8 mouse cellular contexts compared by ENCODE assay signal in the genomic region with DNA sequence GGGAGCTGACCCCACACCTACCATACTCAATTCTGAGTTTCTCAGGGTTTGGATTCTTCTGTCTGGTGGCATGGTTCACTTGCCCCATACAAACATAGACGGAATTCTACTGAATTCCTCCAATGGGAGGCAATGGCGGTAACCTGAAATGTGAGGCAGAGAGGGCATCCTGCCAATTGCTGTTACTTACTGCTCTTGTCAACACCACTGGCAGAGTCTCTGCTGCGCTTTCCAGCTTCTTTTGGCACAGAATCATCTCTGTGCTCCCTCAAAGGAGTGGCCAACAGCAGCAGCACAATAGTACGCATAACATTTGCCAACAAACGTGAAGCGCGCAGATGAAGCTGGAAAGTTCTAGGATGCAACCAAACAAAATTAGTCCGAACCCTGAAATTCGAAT. TPM values are rescaled to one million over a fixed set of nuclear protein-coding genes. Genes with fewer than 3 reads are reported as not detected.
A peak's percentile ranks its signal among the peaks of the same experiment; 100 is the strongest.
DNase-seq lines count a peak whose midpoint lies in the region; ATAC-seq and TF ChIP-seq lines count a peak whose summit lies in the region.

No protein-coding gene starts in this region.

- H3K4me3 ChIP-seq in hindbrain, embryonic 13.5 days, result no peak overlapping the region
- no peak overlapping the region for H3K4me3 ChIP-seq in hindbrain, embryonic 11.5 days (ENCODE audit: low read depth, low read length)
- H3K4me3 ChIP-seq in liver, embryonic 12.5 days, result no peak overlapping the region
- no peak overlapping the region for H3K4me3 ChIP-seq in midbrain, embryonic 15.5 days

- H3K36me3 ChIP-seq in hindbrain, embryonic 13.5 days, result no peaks in the 10 kb centered on the region
- no peaks in the 10 kb centered on the region for H3K36me3 ChIP-seq in hindbrain, embryonic 11.5 days (ENCODE audit: control insufficient read depth, insufficient read depth, low read length)
- no peaks in the 10 kb centered on the region for H3K36me3 ChIP-seq in liver, embryonic 12.5 days
- H3K36me3 ChIP-seq in midbrain, embryonic 15.5 days (replicated peaks), result no peaks in the 10 kb centered on the region

- TF ChIP-seq CTCF in brain, embryonic 14.5 days (IDR thresholded peaks at IDR 0.05; ENCODE audit: borderline replicate concordance, extremely low read depth, insufficient read depth, insufficient read length), result no peak

- H3K4me2 ChIP-seq in hindbrain, embryonic 13.5 days, result no peak overlapping the region
- no peak overlapping the region for H3K4me2 ChIP-seq in hindbrain, embryonic 11.5 days (replicated peaks; ENCODE audit: low read depth, low read length)
- no peak overlapping the region for H3K4me2 ChIP-seq in liver, embryonic 12.5 days
- H3K4me2 ChIP-seq in midbrain, embryonic 15.5 days, result no peak overlapping the region

- no peak overlapping the region for H3K9ac ChIP-seq in hindbrain, embryonic 13.5 days
- no peak overlapping the region for H3K9ac ChIP-seq in hindbrain, embryonic 11.5 days (ENCODE audit: low read depth, low read length)
- H3K9ac ChIP-seq in liver, embryonic 12.5 days, result no peak overlapping the region
- H3K9ac ChIP-seq in midbrain, embryonic 15.5 days, result no peak overlapping the region

- H3K9me3 ChIP-seq in hindbrain, embryonic 13.5 days, result no peaks in the 10 kb centered on the region
- no peaks in the 10 kb centered on the region for H3K9me3 ChIP-seq in hindbrain, embryonic 11.5 days (ENCODE audit: control insufficient read depth, low read length)
- H3K9me3 ChIP-seq in liver, embryonic 12.5 days (replicated peaks), result no peaks in the 10 kb centered on the region
- H3K9me3 ChIP-seq in midbrain, embryonic 15.5 days, result no peaks in the 10 kb centered on the region

- no peaks in the 10 kb centered on the region for H3K27me3 ChIP-seq in hindbrain, embryonic 13.5 days
- no peaks in the 10 kb centered on the region; the same call in 1 of the 2 replicates for H3K27me3 ChIP-seq in hindbrain, embryonic 11.5 days (ENCODE audit: control insufficient read depth, insufficient read depth, low read length)
- no peaks in the 10 kb centered on the region for H3K27me3 ChIP-seq in liver, embryonic 12.5 days (replicated peaks)
- no peaks in the 10 kb centered on the region for H3K27me3 ChIP-seq in midbrain, embryonic 15.5 days (replicated peaks)

- intact Hi-C loops in heart, postnatal 36 days (cut with DNase I), result no loop called here

- 77% methylated on average over 9 of the region's 9 CpGs for WGBS in hindbrain, embryonic 13.5 days
- WGBS in hindbrain, embryonic 11.5 days, result 93% methylated on average over 9 of the region's 9 CpGs
- WGBS in liver, embryonic 12.5 days (ENCODE audit: insufficient replicate concordance), result 78% methylated on average over 9 of the region's 9 CpGs
- 81% methylated on average over 9 of the region's 9 CpGs for WGBS in midbrain, embryonic 15.5 days

- TF ChIP-seq POLR2A in brain, embryonic 14.5 days (IDR thresholded peaks at IDR 0.05; ENCODE audit: borderline replicate concordance, extremely low read depth, insufficient read depth, insufficient read length, poor library complexity, severe bottlenecking), result no peak

- H3K27ac ChIP-seq in hindbrain, embryonic 13.5 days, result no peak overlapping the region
- no peak overlapping the region for H3K27ac ChIP-seq in hindbrain, embryonic 11.5 days (ENCODE audit: low read depth, low read length)
- H3K27ac ChIP-seq in liver, embryonic 12.5 days, result no peak overlapping the region
- H3K27ac ChIP-seq in midbrain, embryonic 15.5 days, result no peak overlapping the region

- DNase-seq in hindbrain, embryonic 11.5 days (ENCODE audit: low spot score), result no peak
- DNase-seq in 3T3-L1 (ENCODE audit: low read depth, low spot score) (peak; percentile 47), MN1 (ENCODE audit: low spot score) (no peak)
- DNase-seq in brain, embryonic 14.5 days (ENCODE audit: low read depth), result peak; percentile 93
- peak; percentile 35 to 37 for DNase-seq in heart, postnatal 36 days

- peak; percentile 49; the same call in 1 of the 2 replicates for ATAC-seq in hindbrain, embryonic 13.5 days (ENCODE audit: low FRiP score)
- no peak for ATAC-seq in hindbrain, embryonic 11.5 days (ENCODE audit: low FRiP score)
- no peak for ATAC-seq in liver, embryonic 12.5 days
- no peak for ATAC-seq in midbrain, embryonic 15.5 days (replicated peaks)

- peaks cover 5% of the 10 kb centered on the region; the same call in 1 of the 2 replicates for H3K4me1 ChIP-seq in hindbrain, embryonic 13.5 days (replicated peaks)
- no peaks in the 10 kb centered on the region for H3K4me1 ChIP-seq in hindbrain, embryonic 11.5 days (replicated peaks; ENCODE audit: control insufficient read depth, insufficient read depth, low read length)
- no peaks in the 10 kb centered on the region for H3K4me1 ChIP-seq in liver, embryonic 12.5 days
- no peaks in the 10 kb centered on the region for H3K4me1 ChIP-seq in midbrain, embryonic 15.5 days

RNA-seq across cellular contexts. Expression of a gene that starts 17.1 kb away (rescaled TPM):
- 10.2 and 10.8 TPM in 2 replicates for polyA plus RNA-seq in hindbrain, embryonic 13.5 days (2015; fragmentation: Nextera tagmentation; extraction: Ambion mirVana)
- 12.3 and 12.8 TPM in 2 replicates for polyA plus RNA-seq in hindbrain, embryonic 11.5 days (2014; fragmentation: Nextera tagmentation; extraction: Ambion mirVana)
- 8.4 TPM in 2 replicates for polyA plus RNA-seq in brain, embryonic 14.5 days (2012; rRNA removed)
- 1 to 10 TPM; 3.5 to 3.6 TPM for total RNA-seq in heart, postnatal 36 days (2021)
- 7.9 and 8.2 TPM in 2 replicates for polyA plus RNA-seq in liver, embryonic 12.5 days (2016; fragmentation: Nextera tagmentation; extraction: Ambion mirVana)
- 10.1 and 10.5 TPM in 2 replicates for polyA plus RNA-seq in midbrain, embryonic 15.5 days (2015; fragmentation: Nextera tagmentation; extraction: Ambion mirVana)

Comparison
In these comparisons a context has a peak if more than half of its experiments do, and no peak if none do; other contexts are left out.
1. DNase-seq: peak in 3T3-L1 (single experiment), brain, embryonic 14.5 days (single experiment) and heart, postnatal 36 days (2 of 2); none in hindbrain, embryonic 11.5 days (single experiment) and MN1 (single experiment).